Mouse (Mus musculus): ENCODE data around the gene Dach1. TPM values are rescaled to one million over a fixed set of nuclear protein-coding genes. Genes with fewer than 3 reads are reported as not detected.

Dach1 gene
- total RNA-seq, 2 experiments from 2014 or later: 8.6 to 18.0 TPM

DNA sequence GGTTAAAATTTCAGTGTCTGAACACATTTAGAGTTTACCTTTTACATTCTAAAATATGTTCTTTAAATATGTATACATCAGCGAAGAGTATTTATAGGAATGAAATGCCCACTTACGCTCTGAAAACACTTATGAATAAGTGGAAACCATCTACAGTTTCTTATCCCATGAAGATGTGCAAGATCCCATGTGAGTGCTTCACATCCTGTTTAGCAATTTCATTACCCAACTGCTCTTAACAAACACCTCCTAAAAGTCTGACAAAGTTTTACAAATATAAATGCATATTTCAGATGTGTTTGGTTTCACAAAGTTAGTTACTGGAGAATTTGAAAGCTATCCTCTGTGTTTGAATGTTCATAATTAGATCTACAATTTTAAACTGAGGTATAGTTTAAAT lies 59.6 kb downstream of the Dach1 start:
- peak; percentile 75 for ATAC-seq (replicated peaks; ENCODE audit: poor library complexity)

DNA sequence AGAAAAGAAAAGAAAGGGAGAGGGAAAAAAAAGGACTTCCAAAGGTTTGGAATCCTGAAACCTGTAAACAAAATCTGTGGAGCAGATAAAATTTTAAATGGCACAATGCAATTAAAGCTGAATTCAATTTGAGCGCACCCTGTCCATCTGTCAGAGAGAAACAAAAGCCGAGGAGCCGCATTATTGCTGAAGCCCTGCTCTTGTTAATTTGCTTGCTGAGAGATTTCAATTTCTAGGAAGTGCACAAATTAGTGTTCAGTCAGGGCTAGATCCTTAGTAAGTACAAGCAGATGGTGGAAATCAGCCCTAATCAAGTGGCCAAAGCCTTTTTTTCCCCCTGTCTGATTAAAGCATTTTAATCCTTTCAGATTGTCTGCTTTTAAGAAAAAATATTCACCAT lies 60.8 kb downstream of the Dach1 start:
- ATAC-seq (replicated peaks; ENCODE audit: poor library complexity): no peak

- 0 out of 2 replicates have a peak, but pooled peaks have one; percentile 13 for ATAC-seq (replicated peaks; ENCODE audit: poor library complexity)
Measured at GRCm38 (mm10) chr14:98106208-98106607, 63.4 kb downstream of the Dach1 start.

DNA sequence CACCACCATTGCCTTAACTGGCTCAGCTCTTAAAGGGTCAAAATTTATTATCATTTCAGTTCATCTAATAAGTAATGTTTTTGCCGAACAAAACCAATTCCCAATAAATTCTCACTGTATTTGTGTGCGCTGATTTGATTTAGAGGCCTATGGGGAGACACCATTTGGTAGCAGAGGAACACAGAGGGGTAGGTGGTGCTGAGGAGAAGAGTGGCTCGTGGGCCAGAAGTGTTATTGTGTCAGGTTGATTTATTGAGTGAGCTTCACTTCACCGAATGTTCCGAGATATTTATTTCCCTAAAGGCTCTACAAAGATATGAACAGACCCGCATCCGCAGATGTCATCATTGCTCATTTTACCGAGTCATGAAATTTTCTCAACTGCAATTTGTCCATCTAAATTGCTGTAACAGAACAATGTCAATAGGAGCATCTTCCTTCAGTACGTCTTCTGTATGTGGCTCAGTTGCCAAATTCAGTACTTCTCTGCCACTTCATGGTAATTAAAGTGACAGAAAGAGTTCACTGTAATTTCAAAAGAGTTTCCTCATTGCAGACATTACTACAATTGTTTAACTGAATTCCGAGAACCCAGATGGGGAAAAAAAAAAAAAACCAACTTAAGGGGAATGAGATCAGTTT lies 65.1 kb downstream of the Dach1 start:
- peak; percentile 63 for ATAC-seq (replicated peaks; ENCODE audit: poor library complexity)

DNA sequence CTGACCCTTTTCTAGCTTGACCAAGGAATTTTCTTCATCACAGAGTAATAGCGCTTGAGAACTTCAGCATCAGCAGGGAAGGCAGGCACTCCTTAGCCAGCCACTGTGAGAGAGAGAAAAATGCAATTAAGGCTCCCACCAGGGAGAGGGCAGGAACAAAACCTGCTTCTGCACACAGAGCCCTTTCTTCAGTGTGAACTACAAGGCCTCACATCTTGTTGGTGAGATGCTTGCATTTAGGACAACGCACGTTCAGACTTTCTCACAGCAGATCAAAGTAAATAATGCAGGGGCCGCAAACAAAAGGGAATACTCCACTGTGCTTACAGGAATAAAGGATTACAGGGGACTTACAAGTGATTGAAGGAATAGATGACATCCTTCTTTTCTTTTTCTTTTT lies 74.3 kb downstream of the Dach1 start:
- no peak for ATAC-seq (replicated peaks; ENCODE audit: poor library complexity)

DNA sequence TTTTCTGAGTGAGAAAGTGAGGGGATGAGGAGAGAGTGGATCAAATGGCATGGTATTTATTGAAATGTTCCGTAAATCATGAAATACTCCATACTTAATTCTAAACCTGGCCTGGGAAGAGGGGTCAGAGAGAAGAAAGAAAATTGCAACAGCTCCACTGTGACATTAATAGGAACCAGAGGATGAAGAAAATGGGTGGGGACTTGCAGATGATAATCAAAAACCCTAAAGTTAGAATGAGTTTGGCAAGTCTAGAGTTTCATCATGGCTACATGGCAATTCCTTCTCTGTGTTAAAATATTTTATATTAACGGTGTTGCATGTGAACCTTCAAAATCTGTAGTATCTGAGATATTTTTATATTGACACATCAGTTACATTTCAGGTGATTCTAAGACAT lies 80.3 kb downstream of the Dach1 start:
- ATAC-seq (replicated peaks; ENCODE audit: poor library complexity): peak; percentile 26

DNA sequence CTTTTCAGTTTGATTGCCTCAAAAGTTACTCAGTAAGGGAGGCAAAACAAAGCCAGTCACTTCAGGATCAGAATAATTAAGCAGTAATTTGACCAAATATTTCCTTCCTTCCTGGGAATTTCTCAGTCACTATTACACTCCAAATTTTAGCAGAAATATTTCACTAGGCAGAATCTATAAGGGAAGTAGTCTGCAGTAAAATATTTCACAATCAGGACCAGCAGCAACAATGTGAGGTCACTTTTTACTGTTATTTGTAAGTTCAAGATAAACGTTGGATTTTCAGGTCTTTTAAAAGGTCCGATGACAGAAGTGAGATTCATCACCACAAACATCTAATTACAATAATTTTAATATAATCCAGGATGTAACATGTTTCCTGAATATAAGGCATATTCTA lies 82.2 kb downstream of the Dach1 start:
- ATAC-seq (replicated peaks; ENCODE audit: poor library complexity): peak; percentile 71

DNA sequence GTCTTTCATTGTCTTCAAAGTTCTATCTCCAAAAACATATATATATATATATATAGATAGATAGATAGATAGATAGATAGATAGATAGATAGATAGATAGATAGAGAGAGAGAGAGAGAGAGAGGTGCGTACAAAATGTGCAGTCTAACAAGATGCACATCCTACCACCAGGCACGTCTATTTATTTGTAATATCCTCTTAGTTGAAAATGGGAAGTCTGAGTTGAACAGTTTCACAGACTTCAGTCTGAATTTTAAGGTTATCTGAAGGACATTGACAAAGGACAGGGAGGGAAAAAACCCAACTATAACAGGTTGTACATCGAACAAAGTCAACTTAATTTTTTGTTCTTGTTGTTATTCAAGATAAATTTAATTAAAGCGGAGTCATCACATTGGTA lies 82.8 kb downstream of the Dach1 start:
- peak; percentile 43 for ATAC-seq (replicated peaks; ENCODE audit: poor library complexity)

GRCm38 (mm10) chr14:98085141-98085540 lies 84.4 kb downstream of the Dach1 start:
- no peak for ATAC-seq (replicated peaks; ENCODE audit: poor library complexity)

GRCm38 (mm10) chr14:98084720-98085119 lies 84.8 kb downstream of the Dach1 start:
- ATAC-seq (replicated peaks; ENCODE audit: poor library complexity): no peak

- no peak for ATAC-seq (replicated peaks; ENCODE audit: poor library complexity)
Measured at GRCm38 (mm10) chr14:98083419-98083818, 86.1 kb downstream of the Dach1 start.

DNA sequence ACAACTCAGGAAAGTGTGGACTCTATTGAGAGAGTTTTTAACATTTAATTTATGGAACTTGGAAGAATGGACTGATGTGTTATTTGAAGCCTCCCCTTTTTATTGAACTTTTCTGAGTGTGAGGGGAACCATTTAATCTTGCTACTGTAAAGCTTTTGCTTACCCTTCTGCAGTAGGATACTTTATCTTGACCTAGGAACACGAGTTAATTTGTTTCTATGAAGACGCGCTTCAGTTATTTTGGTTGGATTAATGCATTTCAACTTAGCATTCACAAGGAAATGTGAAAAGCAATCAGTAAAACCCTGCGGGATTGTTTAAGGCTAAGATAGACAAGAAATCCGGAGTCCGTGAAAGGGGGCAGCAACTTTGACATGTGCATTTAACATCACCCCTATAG lies 89.6 kb downstream of the Dach1 start:
- no peak for ATAC-seq (replicated peaks; ENCODE audit: poor library complexity)

DNA sequence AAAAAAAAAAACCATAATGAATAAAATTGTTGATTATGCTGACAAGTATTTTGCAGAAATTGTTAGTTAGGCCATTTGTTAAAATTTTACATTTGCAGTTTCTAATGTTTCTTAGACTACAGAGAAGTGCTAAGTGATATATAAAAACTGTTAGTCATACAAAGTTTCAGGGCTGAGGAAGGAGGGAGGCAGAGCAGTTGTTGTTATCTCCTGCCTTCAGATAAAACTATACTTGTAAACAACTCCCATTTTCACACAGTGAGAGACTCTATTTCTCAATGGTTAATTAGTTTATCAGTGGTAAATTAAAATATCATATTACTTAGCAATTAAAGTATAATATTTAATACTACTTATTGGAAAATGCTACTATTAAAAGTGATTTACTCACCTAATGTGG lies 91.6 kb downstream of the Dach1 start:
- ATAC-seq (replicated peaks; ENCODE audit: poor library complexity): peak; percentile 83

DNA sequence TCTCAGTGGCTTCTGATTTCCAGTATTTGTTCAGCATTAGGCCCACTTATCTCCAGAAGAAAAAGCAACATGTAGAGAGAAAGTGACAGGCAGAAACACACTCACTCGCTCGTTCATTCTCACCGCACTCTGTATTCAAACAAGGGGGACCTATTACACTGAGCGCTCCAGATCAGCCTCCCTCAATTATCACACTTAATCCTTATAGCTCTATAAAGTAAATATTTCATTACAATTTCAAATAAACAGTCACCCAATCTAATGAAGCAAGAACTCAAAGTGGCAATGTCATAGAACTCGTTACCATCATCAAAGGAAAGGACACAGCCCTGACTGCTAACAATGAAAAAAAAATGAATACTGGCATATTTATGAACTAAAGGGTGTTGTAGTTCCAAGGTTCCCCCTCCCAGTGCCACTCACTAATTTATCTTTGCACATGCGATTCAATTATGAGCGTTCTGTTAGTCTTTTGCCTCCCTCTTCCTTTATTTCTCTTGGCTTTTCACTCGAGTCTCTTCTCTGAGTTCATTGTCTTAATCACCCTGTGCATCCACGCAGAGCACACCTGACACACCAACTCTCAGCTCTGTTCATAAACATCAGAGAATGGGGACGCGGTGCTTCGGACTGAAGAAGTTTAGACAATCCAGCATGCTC lies 96.0 kb downstream of the Dach1 start:
- ATAC-seq (replicated peaks; ENCODE audit: poor library complexity): no peak

DNA sequence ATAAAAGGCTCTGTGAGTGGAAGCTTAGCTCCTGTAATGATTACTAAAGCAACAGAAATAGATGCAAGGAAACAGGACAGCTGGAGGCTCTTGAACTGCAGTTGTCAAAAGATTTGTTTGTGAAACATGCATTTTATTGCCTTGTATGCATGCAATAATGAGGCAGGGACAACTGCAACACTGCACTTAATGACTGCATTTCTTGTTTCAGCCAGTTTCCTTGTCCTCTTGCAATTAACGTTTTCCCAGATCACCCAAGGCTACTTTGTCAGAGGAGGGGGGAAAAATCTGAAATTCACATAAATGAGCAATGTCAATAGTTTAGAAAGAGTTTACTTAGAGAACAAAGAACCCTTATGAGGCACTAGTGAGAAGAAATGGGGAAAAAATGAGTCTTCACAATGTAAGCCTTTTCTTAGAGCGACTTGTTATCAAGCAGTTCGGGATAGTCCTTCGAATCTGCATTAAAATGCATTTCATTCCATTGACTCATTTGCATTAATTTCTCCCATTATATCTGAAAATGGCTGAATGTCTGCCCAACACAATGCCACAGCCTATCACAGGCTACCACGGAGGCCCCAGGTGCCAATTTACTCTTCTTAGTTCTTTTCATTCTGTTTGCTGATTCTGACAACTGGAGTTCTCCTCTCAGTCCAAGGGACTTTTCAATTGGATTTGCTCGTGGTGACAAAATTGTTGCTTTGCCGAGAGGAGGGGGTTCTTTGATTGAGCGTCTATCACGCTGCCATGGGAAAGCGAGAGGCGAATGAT lies 96.7 kb downstream of the Dach1 start:
- no peak for ATAC-seq (replicated peaks; ENCODE audit: poor library complexity)

GRCm38 (mm10) chr14:98071877-98072276 lies 97.7 kb downstream of the Dach1 start:
- ATAC-seq (replicated peaks; ENCODE audit: poor library complexity): no peak

GRCm38 (mm10) chr14:98067273-98067905 lies 102.2 kb downstream of the Dach1 start:
- peak; percentile 86 for ATAC-seq (replicated peaks; ENCODE audit: poor library complexity)

DNA sequence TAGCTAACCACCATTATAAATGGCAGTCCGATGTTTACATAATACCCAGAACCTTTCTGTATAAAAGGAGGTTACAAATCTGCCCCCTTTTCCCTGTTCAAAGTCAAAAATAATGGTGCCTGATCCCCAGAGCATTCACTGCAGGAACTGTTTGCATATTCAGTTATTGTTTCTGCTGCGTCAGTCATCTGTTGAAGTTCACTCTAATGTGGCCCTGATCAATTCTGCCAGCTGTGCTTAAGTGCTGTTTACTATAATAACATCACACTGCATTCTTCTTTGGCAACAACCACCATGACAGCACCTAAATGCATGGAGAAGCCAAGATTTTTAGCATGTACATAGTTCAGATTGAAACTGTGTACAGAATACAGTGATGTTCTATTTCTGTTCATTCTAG lies 105.4 kb downstream of the Dach1 start:
- ATAC-seq (replicated peaks; ENCODE audit: poor library complexity): no peak

DNA sequence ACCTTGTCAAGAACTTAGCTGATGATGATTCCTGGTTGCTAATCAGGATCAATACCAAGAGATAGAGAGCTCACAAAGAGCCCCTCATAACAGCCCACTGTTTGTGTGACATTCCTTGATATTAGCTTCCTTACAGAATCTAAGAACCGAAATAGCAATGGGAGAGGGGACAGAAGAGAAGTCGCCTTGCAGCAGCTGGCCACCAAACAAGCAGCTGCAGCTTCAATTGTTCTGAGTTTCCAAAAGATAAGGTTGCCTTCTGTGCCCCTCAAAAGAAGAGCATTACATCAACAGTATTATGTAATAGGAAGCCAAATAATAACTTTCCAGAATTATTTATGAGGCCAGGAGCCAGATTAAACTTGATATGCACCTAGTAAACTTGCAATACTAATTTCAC lies 120.2 kb downstream of the Dach1 start:
- no peak for ATAC-seq (replicated peaks; ENCODE audit: poor library complexity)

- ATAC-seq (replicated peaks; ENCODE audit: poor library complexity): peak; percentile 14; the same call in 1 of the 2 replicates
Measured at GRCm38 (mm10) chr14:98048403-98048802, 121.2 kb downstream of the Dach1 start.

DNA sequence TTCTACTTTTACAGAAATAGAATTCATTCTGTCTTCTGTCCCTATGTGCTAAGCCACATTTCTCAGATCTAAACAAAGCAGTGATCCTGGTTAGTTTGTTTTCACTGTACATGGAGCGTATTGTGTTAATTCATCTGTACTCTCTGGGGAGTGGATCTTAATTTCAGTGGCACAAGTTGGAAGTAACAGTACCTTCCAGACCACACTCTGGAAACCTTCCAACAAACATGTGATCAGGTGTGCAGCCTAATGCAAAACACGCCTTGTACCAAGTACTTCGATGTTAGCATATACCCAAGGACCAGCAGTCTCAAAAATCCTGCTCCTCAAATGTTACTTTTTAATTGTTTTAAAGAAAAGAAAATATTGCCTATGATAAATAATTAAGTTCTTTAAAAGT lies 121.9 kb downstream of the Dach1 start:
- ATAC-seq (replicated peaks; ENCODE audit: poor library complexity): no peak

DNA sequence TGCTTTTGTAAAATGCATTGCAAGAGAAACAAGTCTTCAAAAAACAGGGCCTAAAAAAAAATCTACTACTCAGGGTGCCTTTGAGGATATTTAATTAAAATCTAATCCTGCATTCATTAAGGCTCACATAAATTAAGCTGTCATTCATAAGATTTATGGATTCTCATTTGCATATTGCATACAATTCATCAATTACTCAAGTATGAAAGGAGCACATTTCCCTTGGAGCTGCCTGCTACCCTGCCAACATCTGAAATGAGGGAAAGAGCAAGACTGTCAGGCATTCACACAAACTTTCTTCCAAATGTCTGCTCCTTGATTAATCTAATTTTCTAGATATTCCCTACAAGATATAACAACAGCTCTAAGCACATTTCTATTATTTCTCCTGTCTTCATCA lies 122.6 kb downstream of the Dach1 start:
- ATAC-seq (replicated peaks; ENCODE audit: poor library complexity): no peak

Measured in megakaryocyte progenitor cell, adult 5-6 weeks (primary cell).